Mouse (Mus musculus): ENCODE results near the gene Hunk.

- TF ChIP-seq CTCF (IDR thresholded peaks at IDR 0.05; ENCODE audit: control insufficient read depth, insufficient read depth, insufficient replicate concordance, low read depth, low read length) (no peak), POLR2A (IDR thresholded peaks at IDR 0.05; ENCODE audit: control insufficient read depth, low read depth, low read length) (no peak)
Observed at GRCm38 (mm10) chr16:90437276-90437675, 51.5 kb downstream of the Hunk start.
